Mouse (Mus musculus): ENCODE measurements around the gene Dapk3. TPM values are rescaled to one million over a fixed set of nuclear protein-coding genes. Genes with fewer than 3 reads are reported as not detected.
"Not testable (repeated sequence)": the region's sequence is repeated elsewhere in the genome, so short reads cannot be mapped to it uniquely, and the experiment has no call there.

The Dapk3 gene
- total RNA-seq, 4 experiments from 2014 or later: 67.7 to 88.0 (median 81.8) TPM

- DNase-seq: no peak
These were observed 36.5 kb upstream of the Dapk3 start for GRCm38 (mm10) chr10:81146296-81146695.

- no peak for DNase-seq
These were observed 31.5 kb upstream of the Dapk3 start for GRCm38 (mm10) chr10:81151261-81151660.

- DNase-seq: no peak
These were observed 30.2 kb upstream of the Dapk3 start for GRCm38 (mm10) chr10:81152609-81153008.

- no peak for DNase-seq
These were observed 28.5 kb upstream of the Dapk3 start for GRCm38 (mm10) chr10:81154313-81154712.

GRCm38 (mm10) chr10:81154736-81155135 lies 28.1 kb upstream of the Dapk3 start:
- no peak for DNase-seq

GRCm38 (mm10) chr10:81161602-81162317 lies 21.0 kb upstream of the Dapk3 start:
- DNase-seq: no peak

GRCm38 (mm10) chr10:81162318-81162652 lies 20.5 kb upstream of the Dapk3 start:
- no peak for DNase-seq

GRCm38 (mm10) chr10:81165118-81165517 lies 17.7 kb upstream of the Dapk3 start:
- DNase-seq: no peak

GRCm38 (mm10) chr10:81167200-81168086 lies 15.4 kb upstream of the Dapk3 start, which contains the start of gene Pias4:
Gene Pias4 (minus strand): TSS chr10:81167923.
- DNase-seq: peak; percentile 100

GRCm38 (mm10) chr10:81168087-81168431 lies 14.7 kb upstream of the Dapk3 start:
- DNase-seq: no peak

GRCm38 (mm10) chr10:81168521-81169244 lies 14.1 kb upstream of the Dapk3 start:
- DNase-seq: peak; percentile 84

GRCm38 (mm10) chr10:81169411-81169900 lies 13.3 kb upstream of the Dapk3 start:
- not testable (repeated sequence) for DNase-seq

GRCm38 (mm10) chr10:81173132-81173531 lies 9.7 kb upstream of the Dapk3 start:
- peak; percentile 81 for DNase-seq

GRCm38 (mm10) chr10:81174617-81175344 lies 8.0 kb upstream of the Dapk3 start:
- DNase-seq: peak; percentile 83

- DNase-seq: not testable (repeated sequence)
These were observed 7.5 kb upstream of the Dapk3 start for GRCm38 (mm10) chr10:81175345-81175701.

- peak; percentile 70 for DNase-seq
These were observed 6.8 kb upstream of the Dapk3 start for GRCm38 (mm10) chr10:81175936-81176465.

- peak; percentile 97 for DNase-seq
These were observed 6.1 kb upstream of the Dapk3 start, which contains the start of gene Eef2 for GRCm38 (mm10) chr10:81176466-81177271. Gene Eef2 (plus strand): TSS chr10:81176631.

- DNase-seq: no peak
These were observed 5.3 kb upstream of the Dapk3 start for GRCm38 (mm10) chr10:81177491-81177925.

- no peak for DNase-seq
These were observed 4.7 kb upstream of the Dapk3 start for GRCm38 (mm10) chr10:81177958-81178712.

GRCm38 (mm10) chr10:81178927-81179326 lies 3.9 kb upstream of the Dapk3 start:
- DNase-seq: no peak

Data from adrenal gland, adult 8-10 months (tissue).